Mouse (Mus musculus) megakaryocyte, embryonic 14.5 days (primary cell): ENCODE measurements around the gene Nkiras1.
"Not testable (repeated sequence)": the region's sequence is repeated elsewhere in the genome, so short reads cannot be mapped to it uniquely, and the experiment has no call there.

Source experiments
- FLI1 ChIP-seq: IDR thresholded peaks from 2 replicates; pipeline ENCODE4 v1.6.1; 2012; ENCODE audit warnings: low read length, inconsistent platforms, mixed read lengths
- GATA1 ChIP-seq: IDR thresholded peaks from 3 replicates; pipeline ENCODE4 v1.6.1; 2012; ENCODE audit warnings: mixed read lengths, low read length, inconsistent platforms, borderline replicate concordance

DNA sequence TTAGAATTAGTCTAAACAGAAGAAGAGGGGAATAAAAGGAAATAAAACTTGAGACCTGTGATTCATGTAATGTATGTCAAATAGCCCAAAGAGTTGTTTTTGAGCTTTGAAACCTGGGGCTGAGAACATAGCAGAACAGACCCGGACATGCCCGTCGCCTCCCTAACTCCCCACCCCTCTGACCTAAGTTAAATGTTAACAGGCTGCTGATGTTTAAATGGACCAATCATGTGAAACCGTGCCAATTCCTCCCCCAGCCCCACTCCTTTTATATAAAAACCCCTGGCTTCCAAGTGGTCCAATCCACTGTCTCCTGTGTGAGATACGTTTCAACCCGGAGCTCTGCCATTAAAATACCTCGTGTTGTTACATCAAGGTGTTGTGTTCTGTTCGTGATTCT lies 39.1 kb upstream of the Nkiras1 start:
- not testable (repeated sequence) for TF ChIP-seq GATA1, FLI1
